Mouse (Mus musculus) left cerebral cortex, adult 9 months (tissue): ENCODE data around the gene Clca1.
"Not testable (repeated sequence)": the region's sequence is repeated elsewhere in the genome, so short reads cannot be mapped to it uniquely, and the experiment has no call there.

Experiments
- DNase-seq, 2 experiments: peaks; one replicate each; pipeline ENCODE4 v3.0.0; 2022; ENCODE audit warnings: low spot score in 2 of 2

Gene Clca1

GRCm38 (mm10) chr3:145032676-145033075, at the start of gene Clca1:
Gene Clca1, minus strand, starts transcription at chr3:145032776.
- DNase-seq: no peak

GRCm38 (mm10) chr3:145080904-145081303, 48.3 kb upstream of the Clca1 start:
- no peak for DNase-seq

DNA sequence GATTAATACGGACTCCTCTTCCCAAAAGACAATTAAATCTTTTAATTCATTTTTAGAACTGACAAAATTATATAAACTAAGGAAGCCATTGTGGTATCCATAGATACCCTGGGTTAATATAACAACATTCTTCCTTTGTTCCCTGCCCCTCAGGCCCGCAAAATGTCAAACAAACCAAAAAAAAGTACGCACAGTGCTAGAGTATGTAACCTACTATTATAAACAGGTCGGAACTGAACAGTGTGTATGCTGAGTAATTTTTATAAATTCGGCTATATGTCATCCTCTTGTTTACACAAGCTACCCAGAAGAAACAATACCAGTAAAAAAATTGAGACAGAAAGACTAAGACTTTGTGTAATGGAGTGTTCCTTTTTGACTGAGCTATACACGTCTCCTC, 45.8 kb upstream of the Clca1 start:
- DNase-seq: no peak

- DNase-seq: no peak
These were observed 39.8 kb upstream of the Clca1 start for GRCm38 (mm10) chr3:145072339-145072738.

DNA sequence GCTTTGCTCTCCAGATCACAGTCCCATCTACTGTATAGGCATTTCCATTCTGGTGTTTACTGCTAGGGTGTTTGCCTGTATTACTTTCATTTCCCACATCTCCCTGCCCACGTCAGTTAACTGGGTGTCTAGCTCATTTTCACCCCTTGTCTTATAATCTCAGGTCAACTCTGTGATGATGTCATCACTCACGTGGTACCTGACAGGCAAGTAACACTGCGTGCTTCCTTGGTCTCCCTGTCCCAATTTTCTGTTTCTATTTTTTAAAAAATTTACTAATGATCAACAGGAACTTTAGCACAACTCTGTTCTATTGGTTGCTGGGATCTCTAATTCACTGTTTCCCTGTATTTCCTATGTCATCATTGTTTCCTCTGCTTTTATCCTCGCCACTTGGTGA, 36.4 kb upstream of the Clca1 start:
- no peak for DNase-seq

- not testable (repeated sequence) for DNase-seq
These were observed 22.6 kb upstream of the Clca1 start for GRCm38 (mm10) chr3:145055138-145055537.

GRCm38 (mm10) chr3:145049820-145050219, 17.2 kb upstream of the Clca1 start:
- no peak for DNase-seq

GRCm38 (mm10) chr3:145038813-145039212, 6.2 kb upstream of the Clca1 start:
- DNase-seq: no peak

- DNase-seq: no peak
These were observed 4.5 kb downstream of the Clca1 start for GRCm38 (mm10) chr3:145028036-145028435.

DNA sequence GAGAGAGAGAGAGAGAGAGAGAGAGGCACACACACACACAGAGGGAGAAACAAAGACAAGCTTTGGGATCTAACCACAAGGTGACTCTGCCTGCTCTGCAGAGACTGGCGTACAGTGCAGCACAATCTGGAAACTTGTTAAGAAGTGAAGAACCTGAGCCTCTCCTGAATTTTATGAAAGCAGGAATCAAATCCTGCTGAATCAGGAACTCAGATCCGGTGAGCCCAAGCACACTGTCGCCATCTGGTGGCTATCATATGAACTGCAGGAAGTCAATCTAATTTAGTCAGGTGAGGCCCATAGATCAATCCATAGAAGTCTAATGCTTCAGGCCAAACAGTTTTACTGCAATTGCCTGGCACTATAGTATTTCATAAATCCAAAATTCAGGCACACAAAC, 5.8 kb downstream of the Clca1 start:
- DNase-seq: peak in 1 of 2 experiments; percentile 58

GRCm38 (mm10) chr3:145017807-145018206, 14.8 kb downstream of the Clca1 start:
- DNase-seq: no peak

DNA sequence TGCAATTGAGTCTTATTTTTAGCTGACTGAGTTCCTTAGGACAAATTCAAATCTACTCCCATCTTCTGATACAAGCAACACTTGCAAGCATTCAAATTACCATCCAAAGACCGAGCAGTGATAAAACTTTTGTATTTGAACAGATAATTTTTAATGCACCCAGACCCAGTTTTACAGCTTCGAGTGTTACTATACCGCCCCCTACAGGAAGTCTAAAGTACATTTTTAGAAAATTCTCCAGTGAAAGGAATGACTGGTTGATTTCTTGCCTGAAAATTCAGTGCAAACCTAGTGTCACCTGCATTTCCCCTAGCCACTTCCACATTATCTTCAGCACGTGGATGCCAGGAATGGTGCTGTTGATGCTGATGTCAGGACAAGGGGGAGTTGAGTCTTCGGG, 28.2 kb downstream of the Clca1 start:
- DNase-seq: no peak

DNA sequence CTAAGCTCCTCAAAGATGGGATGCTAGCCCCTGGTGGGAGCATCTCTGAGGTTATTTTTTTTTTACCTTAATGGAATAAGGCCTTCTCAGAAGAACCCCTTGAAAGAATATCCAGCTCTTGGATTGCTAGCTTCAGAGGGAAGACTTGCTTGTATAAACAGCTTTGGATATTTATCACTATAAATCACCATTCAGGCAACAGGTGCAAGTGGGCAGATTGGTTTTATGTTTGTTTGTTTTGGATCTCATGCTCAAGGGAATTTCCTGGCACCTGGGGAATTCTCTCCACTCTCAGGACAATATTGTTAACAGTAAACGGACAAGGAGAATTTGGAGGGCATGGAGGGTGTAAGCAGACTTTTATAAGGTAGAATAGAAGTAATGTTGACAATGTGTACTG, 31.7 kb downstream of the Clca1 start:
- no peak for DNase-seq

DNA sequence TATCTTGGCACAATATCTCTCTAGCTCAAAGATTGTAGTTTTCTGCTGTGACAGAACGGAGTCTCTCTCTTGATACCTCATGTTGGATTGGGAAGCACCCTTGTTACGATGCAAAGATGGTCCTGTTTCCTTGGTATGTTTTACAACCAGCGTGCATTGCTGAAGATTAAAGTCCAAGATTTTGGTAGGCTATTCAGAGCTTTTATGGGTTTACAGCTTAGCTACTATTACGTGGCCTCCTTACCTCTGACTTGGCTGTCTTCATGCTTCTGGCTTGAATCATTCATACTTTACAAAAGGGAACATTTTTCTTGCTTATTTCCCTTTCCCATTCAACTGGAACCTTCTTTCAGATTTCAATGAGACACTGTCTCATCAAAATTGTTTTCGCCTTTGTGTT, 39.5 kb downstream of the Clca1 start:
- no peak for DNase-seq

DNA sequence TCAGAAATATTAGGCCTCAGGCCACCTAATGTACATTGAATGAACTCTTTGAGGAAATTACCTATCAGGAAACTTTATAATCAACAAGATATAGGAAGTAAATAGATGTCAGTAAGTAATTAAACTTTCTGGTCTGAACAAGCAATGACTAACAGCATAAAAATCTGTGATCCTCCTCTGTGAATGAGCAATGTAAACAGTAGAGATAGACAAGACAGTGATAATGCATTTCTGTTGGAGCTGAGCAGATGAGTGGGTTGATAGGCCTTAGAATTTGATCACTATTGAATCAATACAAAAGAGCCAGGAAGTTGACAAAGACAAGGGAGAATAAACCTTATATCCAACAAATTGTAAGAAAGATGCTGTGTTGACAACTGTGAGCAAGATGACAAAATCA, 40.0 kb downstream of the Clca1 start:
- DNase-seq: no peak

- DNase-seq: no peak
These were observed 46.7 kb downstream of the Clca1 start for GRCm38 (mm10) chr3:144985890-144986289.

- DNase-seq: no peak
These were observed 52.0 kb downstream of the Clca1 start for GRCm38 (mm10) chr3:144980551-144980950.

DNA sequence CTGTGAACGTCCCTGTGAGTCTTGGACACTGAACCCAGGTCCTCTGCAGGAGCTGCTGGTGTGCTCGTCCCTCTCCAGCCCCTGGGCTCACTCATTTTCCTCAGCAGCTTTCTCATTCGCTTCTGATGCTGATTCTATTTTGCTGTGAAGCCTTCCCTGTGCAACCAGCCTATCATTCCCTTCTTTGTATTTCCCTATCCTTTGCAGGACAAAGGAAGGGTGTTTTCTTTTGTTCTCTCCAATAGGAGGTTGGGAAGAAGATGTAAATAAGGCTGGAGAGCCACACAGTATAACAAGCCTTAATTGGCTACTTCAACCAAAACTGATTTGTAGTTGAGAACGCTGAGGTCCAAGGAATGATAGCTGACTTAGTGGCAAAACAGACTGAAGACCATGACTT, 54.9 kb downstream of the Clca1 start:
- no peak for DNase-seq

DNA sequence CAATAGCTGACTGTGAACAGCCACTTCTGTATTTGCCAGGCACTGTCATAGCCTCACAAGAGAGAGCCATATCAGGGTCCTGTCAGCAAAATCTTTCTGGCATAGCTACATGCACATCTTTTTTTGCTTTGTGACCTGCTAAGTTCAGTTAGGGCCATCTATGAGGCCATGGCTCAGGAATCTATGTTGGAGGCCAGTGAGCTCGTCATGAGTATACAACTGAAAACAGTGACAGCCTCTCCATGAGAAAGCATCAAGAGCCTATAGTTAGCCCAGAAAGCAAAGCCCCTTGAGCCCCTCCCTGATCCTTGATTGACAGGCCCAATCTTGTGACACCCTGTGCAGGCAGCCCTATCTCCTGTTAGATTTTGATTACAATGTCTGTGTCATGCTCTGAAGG, 56.5 kb downstream of the Clca1 start:
- DNase-seq: no peak

DNA sequence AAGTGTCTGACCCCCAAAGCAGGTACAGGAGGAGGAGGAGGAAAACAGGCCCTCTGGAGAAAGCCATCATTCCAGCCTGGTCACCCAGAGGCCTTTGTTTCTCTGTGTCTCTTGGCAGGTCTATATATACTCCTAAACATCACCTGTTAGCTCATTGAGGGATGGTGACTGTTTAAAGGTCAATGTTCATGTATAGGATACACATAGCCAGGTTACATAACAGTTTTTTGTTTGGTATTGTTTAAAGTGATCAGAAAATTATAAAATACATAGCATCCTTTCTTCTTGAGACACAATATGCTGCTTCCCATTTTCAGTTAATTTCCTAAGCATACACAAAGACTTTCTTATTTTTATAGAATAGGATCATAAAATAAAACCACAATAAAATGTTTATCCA, 57.6 kb downstream of the Clca1 start, which contains the start of gene Clca4a:
Gene Clca4a, minus strand, starts transcription at position 101 of the 400 bp plus-strand sequence.
- DNase-seq: no peak

DNA sequence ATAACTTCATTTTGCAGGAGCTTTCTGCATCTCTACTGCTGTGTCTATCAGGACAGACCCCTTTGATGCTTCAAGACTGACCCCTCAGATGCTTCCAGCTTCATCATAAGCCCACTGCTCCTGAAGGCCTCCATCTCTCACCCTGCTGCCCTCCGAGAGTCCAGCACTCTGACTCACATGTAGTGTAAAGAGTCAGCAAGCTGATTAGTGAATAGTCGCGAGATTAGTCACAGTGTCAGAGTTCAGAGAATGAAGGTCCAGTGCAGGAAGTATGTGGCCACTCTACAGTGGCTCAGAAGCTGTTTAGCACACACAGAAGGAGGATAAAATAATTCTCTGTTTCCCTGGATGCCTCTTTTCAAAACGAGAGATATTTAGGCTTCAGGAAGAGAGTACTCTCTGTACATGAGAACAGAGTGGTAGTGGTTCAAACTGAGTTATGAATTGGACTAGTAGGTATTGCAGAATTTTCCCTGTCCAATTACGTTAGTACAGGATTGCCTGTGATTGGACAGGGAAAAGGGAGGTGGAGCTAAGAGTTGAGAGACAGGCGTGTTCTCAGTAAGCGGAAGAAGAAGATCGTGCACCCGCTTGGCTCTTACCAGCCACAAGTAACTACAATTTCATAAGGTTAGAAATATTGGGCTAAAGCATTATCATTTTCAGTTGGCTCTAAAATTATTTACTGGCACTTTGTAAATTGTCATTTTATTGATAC, 60.9 kb downstream of the Clca1 start:
- no peak for DNase-seq

DNA sequence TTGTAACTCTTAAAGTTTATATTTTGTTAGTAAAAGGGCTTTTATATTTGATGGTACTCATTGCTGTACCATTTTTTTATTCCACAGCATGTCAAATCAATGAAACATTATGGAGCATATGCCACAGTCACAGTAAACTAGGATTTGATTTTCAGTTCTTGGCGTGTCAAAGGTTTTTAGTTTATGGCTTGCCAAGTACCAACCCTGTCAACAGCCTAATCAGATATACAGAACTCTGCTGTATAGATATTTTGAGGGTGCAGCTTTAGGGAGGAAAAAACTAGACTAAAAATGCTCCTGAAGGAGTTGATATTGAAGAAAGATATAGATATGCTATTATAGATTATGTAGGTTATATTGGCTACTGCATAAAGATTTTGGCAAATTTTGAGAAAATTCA, 62.8 kb downstream of the Clca1 start:
- DNase-seq: no peak

GRCm38 (mm10) chr3:144966074-144966473, 66.5 kb downstream of the Clca1 start:
- DNase-seq: no peak
